Mouse (Mus musculus) ES-E14 (cell line): ENCODE measurements around the gene Gm10647. TPM values are rescaled to one million over a fixed set of nuclear protein-coding genes. Genes with fewer than 3 reads are reported as not detected.
"Not testable (repeated sequence)": the region's sequence is repeated elsewhere in the genome, so short reads cannot be mapped to it uniquely, and the experiment has no call there.

Experiments
- DNase-seq: peaks from one replicate; pipeline ENCODE4 v3.0.0-alpha.2; 2013; ENCODE audit warnings: low read depth, low spot score
- H3K27ac ChIP-seq: 2 replicates; pipeline ENCODE4 v1.5.1; 2012; ENCODE audit warnings: low read depth, mild to moderate bottlenecking, low read length, moderate library complexity, mixed read lengths; ENCODE audit not compliant: poor library complexity, insufficient read depth, severe bottlenecking
- H3K36me3 ChIP-seq: 2 replicates; pipeline ENCODE4 v1.6.1; 2012; ENCODE audit warnings: mild to moderate bottlenecking, low read length, moderate library complexity, mixed read lengths; ENCODE audit not compliant: control insufficient read depth, poor library complexity, insufficient read depth, severe bottlenecking
- H3K4me1 ChIP-seq, 2 experiments: fragments of 150-350 bp in 1 of 2; sonication (generic) in 1 of 2; 2 replicates each; pipeline ENCODE4 v1.6.1; 2012; ENCODE audit warnings: low read length in 2 of 2, mild to moderate bottlenecking in 1 of 2, mixed read lengths in 1 of 2; ENCODE audit not compliant: control insufficient read depth in 2 of 2, insufficient read depth in 2 of 2, poor library complexity in 1 of 2
- H3K4me3 ChIP-seq, 2 experiments: fragments of 150-350 bp in 1 of 2; sonication (generic) in 1 of 2; 2 replicates each; pipeline ENCODE4 v1.5.1; 2012; ENCODE audit warnings: low read length in 2 of 2, low read depth in 1 of 2, mild to moderate bottlenecking in 1 of 2, mixed read lengths in 1 of 2; ENCODE audit not compliant: insufficient read depth in 1 of 2, poor library complexity in 1 of 2, severe bottlenecking in 1 of 2
- H3K9ac ChIP-seq: 2 replicates; pipeline ENCODE4 v1.6.1; 2012; ENCODE audit warnings: low read depth, mild to moderate bottlenecking, low read length, mixed read lengths; ENCODE audit not compliant: poor library complexity, insufficient read depth, severe bottlenecking
- H3K9me3 ChIP-seq: fragments of 150-350 bp; sonication (generic); 2 replicates; pipeline ENCODE4 v1.6.1; 2012; ENCODE audit warnings: low read depth, mild to moderate bottlenecking, low read length; ENCODE audit not compliant: control insufficient read depth, insufficient read depth
- CHD2 ChIP-seq: IDR thresholded peaks from 2 replicates; pipeline ENCODE4 v1.6.1; 2014; ENCODE audit warnings: mild to moderate bottlenecking, low read depth, low read length, inconsistent platforms
- HCFC1 ChIP-seq: IDR thresholded peaks from 2 replicates; pipeline ENCODE4 v1.6.1; 2012; ENCODE audit warnings: low read length, inconsistent platforms, borderline replicate concordance; ENCODE audit not compliant: insufficient read depth
- MAFK ChIP-seq: IDR thresholded peaks from 2 replicates; pipeline ENCODE4 v1.6.1; 2014; ENCODE audit warnings: mild to moderate bottlenecking, low read depth, low read length, inconsistent platforms; ENCODE audit not compliant: insufficient read depth
- ZC3H11A ChIP-seq: IDR thresholded peaks from 2 replicates; pipeline ENCODE4 v1.6.1; 2012; ENCODE audit warnings: low read depth, mild to moderate bottlenecking, inconsistent platforms, low read length, borderline replicate concordance
- ZNF384 ChIP-seq: IDR thresholded peaks from 2 replicates; pipeline ENCODE4 v1.6.1; 2012; ENCODE audit warnings: low read depth, low read length, inconsistent platforms
- in situ Hi-C, 2 experiments: fragments of 600-800 bp; cut with MboI; formaldehyde crosslinking; loops; one replicate each; pipeline ENCODE4 v1.15.1; 2025; ENCODE audit warnings: low sequenced_read_pairs in 2 of 2, inconsistent platforms in 1 of 2; ENCODE audit not compliant: unreplicated experiment in 2 of 2
- total RNA-seq: library from RNA; depleted of rRNA; stranded (reverse); fragments of 300-350 nt; gene quantifications from 2 replicates; pipeline ENCODE4 v1.2.3, GENCODE M21; 2012

Gene Gm10647
- total RNA-seq, 1 experiment = not detected

DNA sequence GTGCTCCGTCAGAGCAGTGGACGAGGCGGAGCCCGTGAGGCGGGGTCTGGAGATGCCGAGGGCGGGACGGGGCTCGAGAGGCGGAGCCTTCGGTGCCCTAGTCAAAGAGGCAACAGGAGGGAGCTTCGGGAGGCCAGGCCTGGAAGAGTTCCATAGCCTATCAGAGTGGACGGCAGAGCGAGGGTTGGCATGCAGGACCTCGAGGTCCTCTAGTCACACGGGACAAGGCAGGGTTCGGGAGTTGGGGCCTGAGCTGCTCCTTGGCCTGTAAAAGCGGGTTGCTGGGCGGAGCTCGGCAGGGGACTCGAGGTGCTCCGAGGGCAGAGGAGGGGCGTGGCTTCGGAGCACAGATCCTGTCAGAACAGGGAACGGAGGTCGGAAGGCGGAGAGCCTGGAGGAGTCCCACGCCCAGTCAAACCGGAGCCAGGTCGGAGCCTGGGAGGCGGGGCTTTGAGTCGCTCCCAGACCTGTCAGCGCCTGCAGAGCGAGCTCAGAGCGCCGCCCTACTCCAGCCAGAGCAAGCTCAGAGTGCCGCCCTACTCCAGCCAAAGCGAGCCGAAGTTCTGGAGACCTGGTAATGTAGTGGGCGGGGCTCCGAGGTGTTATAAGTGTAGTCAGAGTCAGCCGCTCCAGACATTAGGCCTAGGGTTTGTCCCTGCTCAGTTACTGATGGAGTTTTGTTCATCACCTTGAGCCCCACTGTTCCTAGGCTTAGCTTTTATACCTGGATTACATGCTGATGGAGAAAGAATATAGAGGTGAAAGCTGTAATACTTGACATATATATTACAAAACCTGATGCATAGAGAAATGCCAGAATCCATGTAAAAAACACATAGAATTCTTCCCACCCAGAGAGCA is 1.1 kb upstream of the Gm10647 start, which contains the start of gene Aph1b:
Gene Aph1b, minus strand, starts transcription at position 27 of the 861 bp plus-strand sequence.
- TF ChIP-seq HCFC1 (peak; percentile 57; the same call in 1 of the 2 replicates), MAFK (no peak)
- Histone ChIP-seq H3K4me1 (no peaks in the 10 kb centered on the region), H3K4me3 (peak within 1 kb of the TSS; percentile 83 to 98), H3K27ac (no peak within 1 kb of the TSS), H3K9ac (peak within 1 kb of the TSS; percentile 51), H3K36me3 (no peaks in the 10 kb centered on the region), H3K9me3 (no peaks in the 10 kb centered on the region)
- in situ Hi-C loops = no loop called here
- peak; percentile 98 for DNase-seq

DNA sequence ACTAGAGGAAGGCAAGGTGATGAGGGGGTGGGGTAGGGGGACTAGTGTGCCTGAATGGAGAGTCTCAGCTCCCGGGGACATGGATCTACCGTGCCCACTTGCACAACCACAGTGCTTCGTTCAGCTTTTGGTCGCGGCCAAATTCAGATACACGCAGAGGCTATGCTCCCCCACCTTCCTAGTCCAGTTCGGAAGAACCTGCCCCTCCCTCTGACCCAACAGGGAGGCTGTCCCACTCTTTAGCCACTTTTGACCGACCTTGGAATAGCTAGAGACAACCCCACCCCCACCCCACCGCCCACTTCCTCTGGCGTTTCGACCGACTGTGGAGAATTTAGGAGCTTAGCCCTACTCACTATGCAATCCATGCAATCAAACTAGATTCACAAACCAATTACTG is 5.1 kb downstream of the Gm10647 start:
- Histone ChIP-seq H3K9me3 (no peaks in the 10 kb centered on the region), H3K4me3 (peak overlapping the region in 1 of 2 experiments; percentile 33; a peak in 1 of 4 replicates), H3K4me1 (peaks cover 4 to 5% of the 10 kb centered on the region in 2 experiments; a peak in 2 of 4 replicates), H3K36me3 (no peaks in the 10 kb centered on the region), H3K27ac (no peak overlapping the region), H3K9ac (no peak overlapping the region)
- no peak for TF ChIP-seq MAFK
- no peak for TF ChIP-seq CHD2
- no peak for TF ChIP-seq ZNF384
- no peak for TF ChIP-seq HCFC1
- no peak for TF ChIP-seq ZC3H11A
- in situ Hi-C loops = no loop called here
- DNase-seq = no peak

DNA sequence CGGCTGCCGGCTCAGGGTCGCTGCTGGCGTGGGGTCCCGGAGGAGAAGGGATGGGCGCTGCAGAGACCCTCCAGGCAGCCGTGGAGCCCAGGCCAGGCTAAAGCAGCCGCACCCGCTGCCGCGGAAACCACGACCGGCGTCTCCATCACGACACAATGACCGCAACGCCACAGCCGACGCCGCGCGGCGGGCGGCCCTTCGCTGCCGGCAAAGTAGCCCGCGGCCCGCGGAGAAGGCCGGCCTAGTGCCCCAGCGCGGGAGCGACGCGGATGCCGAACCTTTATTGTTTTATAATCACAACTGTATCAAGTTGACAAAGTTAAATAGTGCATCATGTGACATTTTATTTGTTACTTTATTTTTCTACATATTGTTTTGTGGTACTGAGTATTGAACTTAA is 9.1 kb downstream of the Gm10647 start:
- H3K9ac ChIP-seq, H3K27ac ChIP-seq, H3K9me3 ChIP-seq, in situ Hi-C loops, DNase-seq, H3K4me1 ChIP-seq, H3K4me3 ChIP-seq, H3K36me3 ChIP-seq: not testable (repeated sequence)

DNA sequence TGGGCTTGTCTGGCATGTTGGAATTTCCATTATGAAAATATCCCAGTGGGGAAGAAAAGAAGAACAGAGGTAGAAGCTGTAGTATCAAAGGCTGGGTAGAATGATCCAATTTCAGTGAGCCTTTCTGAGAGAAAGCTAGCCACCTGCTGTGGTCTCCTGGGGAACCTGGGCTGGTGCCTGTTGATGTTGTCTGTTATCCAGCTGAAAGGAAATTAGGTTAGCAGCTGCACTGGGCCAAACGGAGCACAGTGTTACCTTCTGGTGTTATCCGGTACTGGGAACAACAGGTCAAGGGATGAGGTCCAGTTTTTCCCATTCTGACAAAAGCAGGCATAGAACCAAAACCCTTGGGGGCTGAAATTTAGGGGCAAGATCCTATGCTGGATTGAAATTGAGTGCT is 16.6 kb downstream of the Gm10647 start:
- H3K9ac ChIP-seq = no peak overlapping the region
- no peaks in the 10 kb centered on the region for H3K36me3 ChIP-seq
- no peak overlapping the region for H3K27ac ChIP-seq
- H3K4me1 ChIP-seq = no peaks in the 10 kb centered on the region
- no peak for DNase-seq
- H3K9me3 ChIP-seq = no peaks in the 10 kb centered on the region
- no peak for TF ChIP-seq ZC3H11A
- in situ Hi-C loops = no loop called here
- H3K4me3 ChIP-seq = no peak overlapping the region

DNA sequence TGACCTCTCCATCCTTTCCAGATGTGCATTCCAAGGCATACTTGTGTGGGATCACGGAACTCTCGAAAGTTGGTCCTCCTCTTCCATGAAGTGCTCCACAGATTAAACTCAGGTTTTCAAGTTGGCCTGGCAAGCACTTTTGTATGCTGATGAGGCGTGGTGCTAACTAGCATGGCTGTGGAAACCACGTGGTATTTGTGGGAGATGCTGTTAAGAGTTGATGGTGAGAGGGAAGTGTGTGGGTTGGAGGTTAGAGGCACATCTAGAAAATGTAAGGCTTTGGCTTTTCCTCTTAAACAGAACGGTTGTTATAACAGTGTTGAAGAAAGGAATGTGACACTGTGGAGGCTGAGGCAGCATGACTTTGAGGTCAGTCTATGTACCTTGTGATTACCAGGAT is 24.2 kb downstream of the Gm10647 start:
- Histone ChIP-seq H3K4me1 (no peaks in the 10 kb centered on the region), H3K9me3 (no peaks in the 10 kb centered on the region), H3K9ac (no peak overlapping the region), H3K36me3 (no peaks in the 10 kb centered on the region), H3K27ac (no peak overlapping the region), H3K4me3 (no peak overlapping the region)
- no peak for TF ChIP-seq CHD2
- TF ChIP-seq HCFC1 = no peak
- TF ChIP-seq ZC3H11A = no peak
- no peak for TF ChIP-seq MAFK
- no peak for TF ChIP-seq ZNF384
- in situ Hi-C loops = no loop called here
- no peak for DNase-seq

DNA sequence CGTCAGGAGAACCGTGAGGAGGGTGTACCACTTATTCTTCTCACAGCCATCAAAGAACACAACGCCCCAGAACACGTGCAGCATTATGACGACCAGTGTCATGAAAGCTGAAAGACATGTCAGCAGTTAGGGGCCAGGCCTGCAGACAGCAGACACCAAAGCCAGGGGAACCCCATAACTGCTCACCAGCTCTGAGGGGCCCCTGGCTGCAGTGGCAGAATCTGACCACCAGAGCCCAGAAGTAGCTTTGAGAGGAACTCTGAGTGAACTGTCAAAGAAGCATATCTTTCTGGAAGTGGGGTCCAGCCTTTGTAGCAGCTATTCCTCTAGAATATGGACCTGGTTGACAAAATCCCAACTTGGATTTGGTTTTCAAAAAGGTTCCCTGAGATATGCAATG is 25.4 kb downstream of the Gm10647 start:
- H3K9ac ChIP-seq, H3K36me3 ChIP-seq, in situ Hi-C loops, H3K4me1 ChIP-seq, H3K9me3 ChIP-seq, H3K27ac ChIP-seq, DNase-seq, H3K4me3 ChIP-seq: not testable (repeated sequence)
